In the genomic region with DNA sequence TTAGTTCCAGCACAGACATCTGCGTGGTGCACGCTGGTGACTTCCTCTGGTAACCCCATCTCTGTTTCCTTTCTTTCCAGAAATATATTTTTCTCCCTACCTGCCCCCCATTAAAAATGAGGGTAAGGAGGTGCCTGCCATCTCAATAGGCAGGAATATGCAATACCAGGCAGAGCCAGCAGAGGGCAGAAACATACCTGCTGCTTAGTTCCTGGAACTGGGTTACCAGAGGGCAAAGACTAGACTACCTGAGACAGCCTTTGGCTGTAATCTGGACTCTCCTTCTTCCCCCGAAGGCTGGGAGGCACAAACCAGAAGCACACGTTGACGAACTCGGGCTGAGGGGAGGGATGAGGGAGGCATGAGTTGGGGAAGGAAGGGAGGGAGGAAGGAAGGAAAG, we compare ENCODE assay signal across 8 mouse cellular contexts. TPM values are rescaled to one million over a fixed set of nuclear protein-coding genes. Genes with fewer than 3 reads are reported as not detected.
DNase-seq lines count a peak whose midpoint lies in the region.

No protein-coding gene starts in this region.

- peak; percentile 79 for DNase-seq in A20 (ENCODE audit: low read depth, low spot score)
- DNase-seq in MEL-GATA-1-ER (ENCODE audit: extremely low read depth, low read depth) = peak; percentile 47
- peak; percentile 89 for DNase-seq in cerebellum, adult 8-10 months
- peak; percentile 53 for DNase-seq in gastrocnemius, postnatal 25 days
- peak; percentile 86 to 94 for DNase-seq in kidney, postnatal 36 days
- DNase-seq in lung, adult 18-20 months = peak; percentile 80 to 83
- DNase-seq in right cerebral cortex, adult 18-20 months = peak; percentile 73
- DNase-seq in urinary bladder, postnatal 10 days (ENCODE audit: low spot score) = peak; percentile 59

RNA-seq across cellular contexts. Expression of gene Zfp740, which starts 24.8 kb away (rescaled TPM):
- 10 to 100 TPM; 25.5 to 25.6 TPM for total RNA-seq in gastrocnemius, postnatal 25 days (2021)

RNA-seq across cellular contexts. Expression of gene Csad, which starts 26.2 kb away (rescaled TPM):
- 10 to 100 TPM; 10.4 to 16.7 TPM for total RNA-seq in gastrocnemius, postnatal 25 days (2021)

RNA-seq across cellular contexts. Expression of gene Soat2, which starts 28.0 kb away (rescaled TPM):
- under 1 TPM in 1 of 2 experiments, not detected in 1; 0.16 TPM for total RNA-seq in gastrocnemius, postnatal 25 days (2021)

RNA-seq across cellular contexts. Expression of gene Igfbp6, which starts 34.1 kb away (rescaled TPM):
- 10 to 100 TPM; 46.4 to 68.2 TPM for total RNA-seq in gastrocnemius, postnatal 25 days (2021)

RNA-seq across cellular contexts. Expression of gene Spryd3, which starts 42.2 kb away (rescaled TPM):
- 1 to 10 TPM; 7.1 to 7.9 TPM for total RNA-seq in gastrocnemius, postnatal 25 days (2021)

Comparison
In these comparisons a context has a peak if more than half of its experiments do, and no peak if none do; other contexts are left out.
1. Peak in every context shown above with its lines: DNase-seq.